Mouse (Mus musculus) midbrain, embryonic 16.5 days (tissue): ENCODE data around the gene Prok1. TPM values are rescaled to one million over a fixed set of nuclear protein-coding genes. Genes with fewer than 3 reads are reported as not detected.

ENCODE experiments used
- ATAC-seq: fragments of 200-750 bp; cut with Nextera tagmentation; 2 replicates; pipeline ENCODE4 v1.8.0; 2017; ENCODE audit warnings: moderate TSS enrichment
- H3K27ac ChIP-seq: fragments of 300-500 bp; sonication (generic); 2 replicates; pipeline ENCODE4 v1.5.1; 2014; ENCODE audit warnings: mild to moderate bottlenecking, low read length, mixed read lengths
- H3K27me3 ChIP-seq: fragments of 300-500 bp; sonication (generic); 2 replicates; pipeline ENCODE4 v1.6.1; 2014; ENCODE audit warnings: low read depth, low read length, mixed read lengths; ENCODE audit not compliant: control insufficient read depth, insufficient read depth
- H3K36me3 ChIP-seq: fragments of 300-500 bp; sonication (generic); 2 replicates; pipeline ENCODE4 v1.6.1; 2014; ENCODE audit warnings: mild to moderate bottlenecking, low read length, moderate library complexity, mixed read lengths; ENCODE audit not compliant: control insufficient read depth, insufficient read depth
- H3K4me1 ChIP-seq: fragments of 300-500 bp; sonication (generic); 2 replicates; pipeline ENCODE4 v1.6.1; 2014; ENCODE audit warnings: mild to moderate bottlenecking, low read length, mixed read lengths; ENCODE audit not compliant: control insufficient read depth, insufficient read depth
- H3K4me2 ChIP-seq: fragments of 300-500 bp; sonication (generic); 2 replicates; pipeline ENCODE4 v1.6.1; 2014; ENCODE audit warnings: mild to moderate bottlenecking, low read length, mixed read lengths
- H3K4me3 ChIP-seq: fragments of 300-500 bp; sonication (generic); 2 replicates; pipeline ENCODE4 v1.5.1; 2014; ENCODE audit warnings: low read depth, mild to moderate bottlenecking, low read length, moderate library complexity, mixed read lengths
- H3K9ac ChIP-seq: fragments of 300-500 bp; sonication (generic); 2 replicates; pipeline ENCODE4 v1.6.1; 2014; ENCODE audit warnings: low read depth, low read length, mixed read lengths
- H3K9me3 ChIP-seq: fragments of 300-500 bp; sonication (generic); replicated peaks from 2 replicates; pipeline ENCODE4 v1.6.1; 2014; ENCODE audit warnings: mild to moderate bottlenecking, low read length, mixed read lengths; ENCODE audit not compliant: control insufficient read depth, poor library complexity, severe bottlenecking
- WGBS: fragments of 180-500 bp; shearing (Covaris S2); extraction: QIAGEN DNeasy Blood & Tissue Kit; methylation state at CpG from one replicate; pipeline ENCODE4 v1.1.7; 2014; 5-methylcytosine and 5-hydroxymethylcytosine counted together
- polyA plus RNA-seq: library from polyadenylated mRNA; unstranded; fragments of >200 nt; fragmentation: Nextera tagmentation; extraction: Ambion mirVana; gene quantifications from 2 replicates; pipeline ENCODE4 v1.2.1, GENCODE M21; 2015

The Prok1 gene
- polyA plus RNA-seq, 1 experiment from 2014 or later, result 0.08 TPM

- no peaks in the 10 kb centered on the region for H3K27me3 ChIP-seq
- 61% methylated on average over 7 of the region's 7 CpGs for WGBS
- no peak overlapping the region for H3K9ac ChIP-seq
- peak overlapping the region; percentile 23 for H3K27ac ChIP-seq
- no peaks in the 10 kb centered on the region for H3K36me3 ChIP-seq
- no peaks in the 10 kb centered on the region for H3K9me3 ChIP-seq
- ATAC-seq, result peak; percentile 67
- H3K4me3 ChIP-seq, result no peak overlapping the region
- peaks cover 22% of the 10 kb centered on the region for H3K4me1 ChIP-seq
- H3K4me2 ChIP-seq, result no peak overlapping the region
These were observed 31.8 kb downstream of the Prok1 start for GRCm38 (mm10) chr3:107207625-107208253.

- Histone ChIP-seq H3K4me2 (no peak overlapping the region), H3K4me3 (no peak overlapping the region), H3K27me3 (no peaks in the 10 kb centered on the region), H3K4me1 (peaks cover 22% of the 10 kb centered on the region), H3K9ac (no peak overlapping the region), H3K9me3 (no peaks in the 10 kb centered on the region), H3K27ac (no peak overlapping the region), H3K36me3 (no peaks in the 10 kb centered on the region)
- ATAC-seq, result peak; percentile 10; the same call in 1 of the 2 replicates
- 32% methylated on average over 4 of the region's 4 CpGs for WGBS
These were observed 32.9 kb downstream of the Prok1 start for GRCm38 (mm10) chr3:107206490-107207150.

- no peak overlapping the region for H3K9ac ChIP-seq
- no peak for ATAC-seq
- no peaks in the 10 kb centered on the region for H3K9me3 ChIP-seq
- H3K36me3 ChIP-seq, result no peaks in the 10 kb centered on the region
- no peaks in the 10 kb centered on the region for H3K27me3 ChIP-seq
- H3K4me1 ChIP-seq, result peaks cover 25% of the 10 kb centered on the region
- H3K27ac ChIP-seq, result no peak overlapping the region
- 16% methylated on average over 4 of the region's 4 CpGs for WGBS
- H3K4me2 ChIP-seq, result no peak overlapping the region
- H3K4me3 ChIP-seq, result no peak overlapping the region
These were observed 33.5 kb downstream of the Prok1 start for GRCm38 (mm10) chr3:107205994-107206393.

GRCm38 (mm10) chr3:107205170-107205569, 34.3 kb downstream of the Prok1 start:
- Histone ChIP-seq H3K27me3 (no peaks in the 10 kb centered on the region), H3K4me2 (no peak overlapping the region), H3K36me3 (no peaks in the 10 kb centered on the region), H3K4me1 (peaks cover 25% of the 10 kb centered on the region), H3K27ac (no peak overlapping the region), H3K9me3 (no peaks in the 10 kb centered on the region), H3K4me3 (no peak overlapping the region), H3K9ac (no peak overlapping the region)
- ATAC-seq, result no peak

GRCm38 (mm10) chr3:107204413-107204812, 35.1 kb downstream of the Prok1 start:
- Histone ChIP-seq H3K36me3 (no peaks in the 10 kb centered on the region), H3K27ac (no peak overlapping the region), H3K9ac (no peak overlapping the region), H3K4me3 (no peak overlapping the region), H3K4me1 (peaks cover 25% of the 10 kb centered on the region), H3K9me3 (no peaks in the 10 kb centered on the region), H3K27me3 (no peaks in the 10 kb centered on the region), H3K4me2 (no peak overlapping the region)
- 94% methylated on average over 3 of the region's 3 CpGs for WGBS
- no peak for ATAC-seq

- ATAC-seq, result peak; percentile 84
- Histone ChIP-seq H3K9me3 (no peaks in the 10 kb centered on the region), H3K9ac (no peak overlapping the region), H3K4me1 (peaks cover 7% of the 10 kb centered on the region), H3K27ac (no peak overlapping the region; the same call in 1 of the 2 replicates), H3K4me2 (no peak overlapping the region), H3K27me3 (no peaks in the 10 kb centered on the region), H3K4me3 (no peak overlapping the region), H3K36me3 (no peaks in the 10 kb centered on the region)
- WGBS, result 26% methylated on average over 9 of the region's 9 CpGs
These were observed 38.0 kb downstream of the Prok1 start for GRCm38 (mm10) chr3:107201310-107202180.

- H3K9me3 ChIP-seq, result no peaks in the 10 kb centered on the region
- H3K27me3 ChIP-seq, result no peaks in the 10 kb centered on the region
- no peaks in the 10 kb centered on the region for H3K36me3 ChIP-seq
- H3K4me1 ChIP-seq, result peaks cover 7% of the 10 kb centered on the region
- H3K4me3 ChIP-seq, result no peak overlapping the region
- H3K4me2 ChIP-seq, result no peak overlapping the region
- WGBS, result 39% methylated on average over 6 of the region's 6 CpGs
- ATAC-seq, result peak; percentile 81
- H3K27ac ChIP-seq, result no peak overlapping the region
- no peak overlapping the region for H3K9ac ChIP-seq
These were observed 51.1 kb downstream of the Prok1 start for GRCm38 (mm10) chr3:107188226-107188899.

- Histone ChIP-seq H3K27me3 (no peaks in the 10 kb centered on the region), H3K4me2 (no peak overlapping the region), H3K9ac (no peak overlapping the region), H3K36me3 (no peaks in the 10 kb centered on the region), H3K9me3 (no peaks in the 10 kb centered on the region), H3K27ac (no peak overlapping the region), H3K4me3 (no peak overlapping the region), H3K4me1 (peaks cover 7% of the 10 kb centered on the region)
- 66% methylated on average over 4 of the region's 4 CpGs for WGBS
- ATAC-seq, result no peak
These were observed 52.5 kb downstream of the Prok1 start for GRCm38 (mm10) chr3:107187022-107187421.
